Mouse (Mus musculus): ENCODE results near the gene Pex10. TPM values are rescaled to one million over a fixed set of nuclear protein-coding genes. Genes with fewer than 3 reads are reported as not detected.

Pex10 gene
- polyA plus RNA-seq, 1 experiment from 2014 or later = 16.3 TPM

DNA sequence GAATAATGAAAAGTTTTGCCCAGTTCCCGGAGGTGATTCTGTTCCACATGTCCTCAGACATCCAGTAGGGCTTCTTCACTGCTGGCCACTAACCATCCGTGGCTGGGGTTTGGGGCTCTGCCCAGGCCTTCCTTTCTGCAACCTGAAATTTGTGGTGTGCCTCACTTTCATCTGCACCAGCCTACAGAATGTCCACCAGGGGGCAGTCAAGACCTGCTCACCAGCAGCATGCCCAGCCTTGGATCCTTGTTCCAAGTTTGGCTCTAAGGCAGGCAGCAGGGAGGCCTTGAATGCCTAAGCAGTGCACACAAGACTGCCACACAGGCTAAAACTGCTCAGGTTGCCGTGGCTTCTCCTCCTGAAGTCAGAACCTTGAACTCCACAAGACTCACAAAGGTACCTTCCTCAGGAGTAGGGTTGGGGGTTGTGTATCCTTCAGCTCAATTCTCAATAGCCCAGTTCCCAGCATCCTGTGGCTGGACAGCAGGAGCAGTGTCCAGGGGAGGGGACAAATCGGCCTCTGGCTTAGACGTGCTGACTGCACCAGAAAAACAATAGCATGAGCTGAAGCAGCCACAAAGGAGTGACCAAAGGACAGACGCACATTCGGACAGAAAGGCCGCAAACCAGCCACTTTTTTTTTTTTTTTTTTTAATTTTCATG lies 28.6 kb downstream of the Pex10 start:
- 43% methylated on average over 8 of the region's 8 CpGs for WGBS
- no peak overlapping the region for H3K4me2 ChIP-seq
- H3K36me3 ChIP-seq = no peaks in the 10 kb centered on the region; the same call in 1 of the 2 replicates
- no peak overlapping the region for H3K4me3 ChIP-seq
- no peak overlapping the region for H3K9ac ChIP-seq
- no peaks in the 10 kb centered on the region for H3K9me3 ChIP-seq (replicated peaks)
- peaks cover 8% of the 10 kb centered on the region for H3K4me1 ChIP-seq (replicated peaks)
- peak; percentile 44 for ATAC-seq (replicated peaks; ENCODE audit: insufficient number of reproducible peaks, insufficient read depth, low FRiP score, low read depth)
- 0 out of 2 replicates have a peak overlapping the region, but pooled peaks have one; percentile 14 for H3K27ac ChIP-seq
- no peaks in the 10 kb centered on the region for H3K27me3 ChIP-seq

DNA sequence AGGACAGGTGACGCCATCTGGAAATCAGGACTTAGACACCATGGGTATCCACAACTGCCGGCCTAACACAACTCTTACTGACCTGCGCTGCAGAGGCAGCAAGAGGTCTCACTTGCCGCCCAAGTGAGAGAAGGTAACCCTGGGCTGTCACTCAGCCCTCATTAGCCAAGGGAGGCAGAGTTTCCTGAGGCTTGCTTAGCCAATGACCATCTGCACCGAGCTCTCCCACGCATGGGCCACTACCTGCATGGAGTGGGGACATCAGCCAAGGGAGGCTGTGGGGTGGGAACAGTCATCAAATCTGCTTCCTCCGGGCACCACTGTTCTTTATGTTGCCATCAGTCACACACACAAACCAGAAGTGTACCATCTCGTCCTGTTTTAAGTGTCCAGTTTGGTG lies 29.2 kb downstream of the Pex10 start:
- no peak overlapping the region for H3K4me2 ChIP-seq
- 85% methylated on average over 8 of the region's 8 CpGs for WGBS
- H3K4me1 ChIP-seq (replicated peaks) = peaks cover 8% of the 10 kb centered on the region
- ATAC-seq (replicated peaks; ENCODE audit: insufficient number of reproducible peaks, insufficient read depth, low FRiP score, low read depth) = no peak
- H3K4me3 ChIP-seq = no peak overlapping the region
- no peak overlapping the region for H3K27ac ChIP-seq
- no peaks in the 10 kb centered on the region for H3K27me3 ChIP-seq
- H3K36me3 ChIP-seq = no peaks in the 10 kb centered on the region; the same call in 1 of the 2 replicates
- H3K9ac ChIP-seq = no peak overlapping the region
- no peaks in the 10 kb centered on the region for H3K9me3 ChIP-seq (replicated peaks)

DNA sequence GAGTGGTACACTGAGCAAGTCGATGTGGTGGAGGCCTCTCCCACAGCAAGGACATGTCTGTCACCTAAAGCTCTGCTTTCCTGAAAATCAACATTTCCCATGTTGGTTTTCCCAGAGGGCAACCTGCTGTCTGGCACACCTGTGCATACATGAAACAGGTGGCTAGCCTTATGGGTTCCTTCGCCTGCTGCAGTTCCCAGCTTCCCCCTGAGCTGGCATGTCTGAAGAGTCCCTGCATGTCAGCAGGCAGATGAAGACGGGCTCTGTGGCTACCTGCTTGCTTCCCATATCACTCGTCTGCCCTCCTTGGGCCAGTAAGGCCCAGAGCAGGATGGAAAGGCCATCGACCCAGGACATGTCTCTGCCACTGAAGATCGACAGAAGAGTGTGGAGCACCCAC lies 30.6 kb downstream of the Pex10 start:
- ATAC-seq (replicated peaks; ENCODE audit: insufficient number of reproducible peaks, insufficient read depth, low FRiP score, low read depth) = no peak
- Histone ChIP-seq H3K36me3 (no peaks in the 10 kb centered on the region; the same call in 1 of the 2 replicates), H3K27ac (no peak overlapping the region), H3K4me1 (replicated peaks) (peaks cover 8% of the 10 kb centered on the region), H3K4me3 (no peak overlapping the region), H3K9ac (no peak overlapping the region), H3K9me3 (replicated peaks) (no peaks in the 10 kb centered on the region), H3K27me3 (no peaks in the 10 kb centered on the region), H3K4me2 (no peak overlapping the region)
- WGBS = 84% methylated on average over 6 of the region's 6 CpGs

DNA sequence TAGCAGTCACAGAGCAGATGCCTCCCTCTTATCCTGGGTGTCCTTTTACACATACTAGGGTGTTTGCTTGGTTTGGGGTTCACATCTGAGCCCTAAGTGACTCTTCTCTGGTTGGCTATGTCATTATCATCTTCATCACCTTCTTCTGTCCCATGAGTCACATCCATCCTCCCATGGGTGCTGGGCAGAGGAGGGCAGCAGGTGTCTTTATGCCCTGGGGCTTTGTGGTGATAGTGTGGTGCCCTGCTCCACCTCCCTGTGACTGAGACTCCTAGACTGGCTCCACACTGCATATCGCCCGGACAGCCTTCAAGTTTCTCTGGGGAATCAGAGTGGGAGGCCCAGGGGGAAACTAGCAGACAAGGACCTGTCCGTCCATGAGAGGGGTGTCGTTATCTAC lies 31.8 kb downstream of the Pex10 start:
- Histone ChIP-seq H3K4me3 (no peak overlapping the region), H3K4me1 (replicated peaks) (peaks cover 8% of the 10 kb centered on the region), H3K36me3 (no peaks in the 10 kb centered on the region), H3K9me3 (replicated peaks) (no peaks in the 10 kb centered on the region), H3K4me2 (no peak overlapping the region), H3K27me3 (no peaks in the 10 kb centered on the region), H3K27ac (no peak overlapping the region), H3K9ac (no peak overlapping the region)
- 48% methylated on average over 4 of the region's 4 CpGs for WGBS
- ATAC-seq (replicated peaks; ENCODE audit: insufficient number of reproducible peaks, insufficient read depth, low FRiP score, low read depth) = no peak

DNA sequence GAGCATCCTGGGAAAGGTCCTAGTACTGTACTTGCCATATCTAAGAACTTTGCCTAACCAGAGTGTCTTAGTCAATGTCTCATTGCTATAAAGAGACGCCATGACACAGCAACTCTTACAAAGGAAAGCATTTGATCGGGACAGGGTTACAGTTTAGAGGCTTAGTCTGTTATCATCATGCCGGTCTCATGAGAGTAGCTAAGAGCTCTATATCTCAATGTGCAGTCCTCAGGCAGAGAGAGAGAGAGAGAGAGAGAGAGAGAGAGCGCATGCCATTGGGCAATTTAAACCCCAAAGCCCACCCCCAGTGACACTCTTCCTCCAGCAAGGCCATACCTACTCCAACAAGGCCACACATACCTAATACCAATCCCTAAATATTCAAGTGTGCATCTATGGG lies 41.1 kb downstream of the Pex10 start:
- H3K4me1 ChIP-seq (replicated peaks) = no peaks in the 10 kb centered on the region
- H3K4me2 ChIP-seq = no peak overlapping the region
- no peak for ATAC-seq (replicated peaks; ENCODE audit: insufficient number of reproducible peaks, insufficient read depth, low FRiP score, low read depth)
- H3K36me3 ChIP-seq = no peaks in the 10 kb centered on the region
- H3K9me3 ChIP-seq (replicated peaks) = no peaks in the 10 kb centered on the region
- H3K27ac ChIP-seq = no peak overlapping the region
- 79% methylated on average over 4 of the region's 4 CpGs for WGBS
- H3K9ac ChIP-seq = no peak overlapping the region
- no peaks in the 10 kb centered on the region for H3K27me3 ChIP-seq
- H3K4me3 ChIP-seq = no peak overlapping the region

DNA sequence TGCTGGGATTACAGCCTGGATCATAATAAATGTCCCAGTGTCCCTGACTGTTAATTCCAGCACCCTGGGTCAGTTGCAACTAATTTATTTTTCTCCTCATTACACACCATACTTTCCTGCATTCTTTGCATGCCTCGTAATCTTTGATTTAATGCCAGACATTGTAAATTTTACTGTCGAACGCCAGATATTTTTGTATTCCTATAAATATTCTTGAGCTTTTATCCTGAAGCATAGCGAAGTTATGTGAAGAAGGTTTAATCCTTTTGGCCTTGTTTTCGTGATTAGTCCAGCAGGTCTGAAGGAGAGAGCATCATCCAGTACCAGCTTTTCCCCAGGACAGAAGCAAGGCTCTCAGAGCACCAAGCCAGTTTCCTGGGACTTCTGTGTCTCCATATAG lies 42.7 kb downstream of the Pex10 start:
- Histone ChIP-seq H3K27ac (no peak overlapping the region), H3K4me1 (replicated peaks) (peaks cover 11% of the 10 kb centered on the region), H3K27me3 (no peaks in the 10 kb centered on the region), H3K9ac (no peak overlapping the region), H3K9me3 (replicated peaks) (no peaks in the 10 kb centered on the region), H3K36me3 (no peaks in the 10 kb centered on the region), H3K4me2 (no peak overlapping the region), H3K4me3 (no peak overlapping the region)
- 63% methylated on average over 5 of the region's 5 CpGs for WGBS
- ATAC-seq (replicated peaks; ENCODE audit: insufficient number of reproducible peaks, insufficient read depth, low FRiP score, low read depth) = no peak

DNA sequence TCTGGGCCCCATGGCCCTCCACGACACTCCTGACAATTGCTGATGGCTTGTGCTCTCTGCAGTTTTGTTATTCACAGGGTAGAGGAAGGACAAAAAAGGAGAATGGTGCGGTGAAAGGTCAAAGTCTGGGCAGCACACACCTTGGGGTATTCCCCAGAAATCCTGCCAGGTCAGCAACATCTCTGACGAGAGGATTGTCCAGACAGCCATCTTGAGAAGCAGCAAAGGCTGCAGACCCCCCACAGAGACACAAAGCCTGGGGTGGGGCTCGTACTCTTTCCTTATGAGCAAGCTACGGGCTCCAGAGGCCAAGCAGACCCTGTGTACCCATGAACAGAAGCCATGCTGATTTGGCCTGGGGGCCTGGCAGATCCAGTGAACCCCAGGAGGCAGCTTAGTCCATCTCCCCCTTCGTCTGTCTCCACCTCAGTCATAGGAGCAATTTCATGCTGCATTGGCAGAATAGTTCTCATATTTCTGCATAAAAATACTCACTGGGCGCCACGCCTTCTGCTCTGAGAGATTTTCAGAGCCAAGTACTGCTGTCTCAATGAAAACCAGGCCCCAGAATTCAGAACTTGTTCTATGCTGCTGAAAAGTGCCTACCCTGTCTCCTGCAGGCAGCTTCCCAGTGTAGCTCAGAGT lies 47.1 kb downstream of the Pex10 start:
- no peaks in the 10 kb centered on the region for H3K9me3 ChIP-seq (replicated peaks)
- H3K27ac ChIP-seq = 0 out of 2 replicates have a peak overlapping the region, but pooled peaks have one; percentile 9
- no peak for ATAC-seq (replicated peaks; ENCODE audit: insufficient number of reproducible peaks, insufficient read depth, low FRiP score, low read depth)
- H3K36me3 ChIP-seq = no peaks in the 10 kb centered on the region
- no peak overlapping the region for H3K9ac ChIP-seq
- H3K27me3 ChIP-seq = no peaks in the 10 kb centered on the region
- 60% methylated on average over 8 of the region's 8 CpGs for WGBS
- H3K4me3 ChIP-seq = no peak overlapping the region
- peaks cover 18% of the 10 kb centered on the region for H3K4me1 ChIP-seq (replicated peaks)
- no peak overlapping the region for H3K4me2 ChIP-seq

DNA sequence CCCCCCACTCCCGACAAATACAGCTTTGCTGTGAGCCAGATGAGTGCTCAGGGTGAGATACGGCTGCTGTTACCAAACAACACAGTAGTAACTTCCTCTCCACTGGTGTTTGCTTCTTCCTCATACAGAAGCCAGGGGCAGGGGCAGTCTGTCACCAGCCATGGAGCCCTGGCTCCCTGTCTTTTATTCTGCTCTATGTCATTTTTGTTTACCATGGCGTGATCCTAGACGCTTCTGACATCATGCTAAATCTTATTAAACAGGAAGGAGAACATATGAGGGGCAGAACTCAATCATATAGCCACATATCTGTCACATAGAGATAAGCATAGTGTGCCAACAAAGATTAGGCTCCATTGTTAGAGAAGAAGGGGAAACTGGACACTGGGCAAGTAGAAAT lies 49.8 kb downstream of the Pex10 start:
- 74% methylated on average over 4 of the region's 4 CpGs for WGBS
- H3K4me3 ChIP-seq = no peak overlapping the region
- no peak overlapping the region for H3K9ac ChIP-seq
- no peak overlapping the region for H3K27ac ChIP-seq
- H3K4me2 ChIP-seq = no peak overlapping the region
- ATAC-seq (replicated peaks; ENCODE audit: insufficient number of reproducible peaks, insufficient read depth, low FRiP score, low read depth) = no peak
- H3K27me3 ChIP-seq = no peaks in the 10 kb centered on the region
- no peaks in the 10 kb centered on the region for H3K9me3 ChIP-seq (replicated peaks)
- H3K4me1 ChIP-seq (replicated peaks) = peaks cover 32% of the 10 kb centered on the region
- no peaks in the 10 kb centered on the region for H3K36me3 ChIP-seq

DNA sequence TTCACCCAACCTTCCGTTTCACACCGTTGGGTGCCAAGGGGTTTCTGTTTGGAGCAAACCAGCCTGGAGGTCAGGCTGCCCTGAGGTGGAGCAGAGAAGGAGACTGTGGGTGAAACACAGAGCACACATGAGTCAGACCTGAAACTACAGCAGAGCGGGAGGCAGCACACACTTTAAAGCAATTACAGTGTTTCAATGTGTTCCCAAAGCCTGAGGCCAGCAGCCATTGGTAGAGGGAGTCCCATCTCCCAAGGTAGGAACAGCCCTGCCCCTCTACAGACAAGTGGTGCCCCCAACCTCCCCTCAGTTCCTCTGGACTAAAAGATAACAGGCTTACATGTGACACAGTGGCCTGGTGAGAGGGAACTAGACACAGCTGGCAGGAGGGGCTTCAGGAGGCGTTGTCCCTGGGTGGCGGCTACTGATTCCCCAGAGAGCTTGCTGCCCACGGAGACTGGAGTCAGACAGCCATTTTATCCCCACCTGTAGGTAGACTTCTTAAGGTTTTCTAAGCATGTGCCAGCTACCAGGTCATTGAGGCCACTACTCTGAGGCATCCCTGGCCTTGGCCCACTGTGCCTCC lies 50.7 kb downstream of the Pex10 start:
- Histone ChIP-seq H3K4me2 (no peak overlapping the region), H3K9me3 (replicated peaks) (no peaks in the 10 kb centered on the region), H3K9ac (no peak overlapping the region), H3K36me3 (no peaks in the 10 kb centered on the region), H3K4me3 (no peak overlapping the region), H3K27ac (no peak overlapping the region), H3K4me1 (replicated peaks) (peaks cover 39% of the 10 kb centered on the region), H3K27me3 (no peaks in the 10 kb centered on the region)
- no peak for ATAC-seq (replicated peaks; ENCODE audit: insufficient number of reproducible peaks, insufficient read depth, low FRiP score, low read depth)
- WGBS = 73% methylated on average over 6 of the region's 6 CpGs

DNA sequence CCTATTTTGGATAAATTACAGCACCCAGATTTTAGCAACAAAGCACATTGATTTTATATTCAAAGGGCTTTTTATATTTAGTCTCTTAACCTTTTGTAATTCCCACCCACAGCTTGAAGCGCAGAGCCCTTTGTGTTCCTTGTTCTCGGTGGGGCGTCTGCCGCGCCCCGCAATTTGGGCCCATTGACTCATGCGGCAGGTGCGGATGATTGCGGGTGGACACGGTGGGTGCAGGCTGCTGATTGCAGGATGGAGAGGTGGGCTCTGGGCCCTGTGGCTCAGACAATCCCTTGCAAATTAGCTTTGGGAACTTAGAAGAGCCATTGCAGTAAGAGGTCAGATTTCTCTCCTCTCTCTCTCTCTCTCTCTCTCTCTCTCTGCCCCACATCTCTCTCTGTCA lies 51.5 kb downstream of the Pex10 start:
- H3K4me2 ChIP-seq = no peak overlapping the region
- no peaks in the 10 kb centered on the region for H3K36me3 ChIP-seq
- H3K9me3 ChIP-seq (replicated peaks) = no peaks in the 10 kb centered on the region
- no peak overlapping the region for H3K27ac ChIP-seq
- no peak overlapping the region for H3K4me3 ChIP-seq
- no peaks in the 10 kb centered on the region for H3K27me3 ChIP-seq
- no peak for ATAC-seq (replicated peaks; ENCODE audit: insufficient number of reproducible peaks, insufficient read depth, low FRiP score, low read depth)
- WGBS = 94% methylated on average over 10 of the region's 10 CpGs
- peaks cover 47% of the 10 kb centered on the region for H3K4me1 ChIP-seq (replicated peaks)
- H3K9ac ChIP-seq = no peak overlapping the region

DNA sequence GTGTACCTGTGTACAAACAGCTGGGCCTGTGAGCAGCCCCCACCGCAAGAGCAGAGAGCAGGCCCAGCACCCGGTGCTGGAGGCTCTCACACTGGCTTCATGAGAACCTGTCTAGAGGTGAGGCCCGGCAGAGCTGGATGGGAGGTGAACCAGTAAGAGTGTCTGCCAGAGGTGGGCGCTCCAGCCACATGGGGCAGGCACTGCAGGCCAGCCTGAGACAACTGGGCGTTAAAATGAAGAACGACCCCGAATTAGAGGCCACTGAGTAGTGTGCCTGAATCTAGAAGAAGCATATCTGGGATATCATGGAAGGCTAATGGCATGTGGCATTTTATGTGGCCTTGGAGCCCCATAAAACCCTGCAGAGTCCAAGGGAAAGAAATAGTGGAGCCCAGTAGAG lies 53.2 kb downstream of the Pex10 start:
- peaks cover 50% of the 10 kb centered on the region for H3K4me1 ChIP-seq (replicated peaks)
- no peak overlapping the region for H3K9ac ChIP-seq
- H3K4me3 ChIP-seq = no peak overlapping the region
- 88% methylated on average over 7 of the region's 7 CpGs for WGBS
- H3K4me2 ChIP-seq = no peak overlapping the region
- no peaks in the 10 kb centered on the region for H3K9me3 ChIP-seq (replicated peaks)
- H3K36me3 ChIP-seq = no peaks in the 10 kb centered on the region
- ATAC-seq (replicated peaks; ENCODE audit: insufficient number of reproducible peaks, insufficient read depth, low FRiP score, low read depth) = no peak
- H3K27me3 ChIP-seq = no peaks in the 10 kb centered on the region
- no peak overlapping the region for H3K27ac ChIP-seq

DNA sequence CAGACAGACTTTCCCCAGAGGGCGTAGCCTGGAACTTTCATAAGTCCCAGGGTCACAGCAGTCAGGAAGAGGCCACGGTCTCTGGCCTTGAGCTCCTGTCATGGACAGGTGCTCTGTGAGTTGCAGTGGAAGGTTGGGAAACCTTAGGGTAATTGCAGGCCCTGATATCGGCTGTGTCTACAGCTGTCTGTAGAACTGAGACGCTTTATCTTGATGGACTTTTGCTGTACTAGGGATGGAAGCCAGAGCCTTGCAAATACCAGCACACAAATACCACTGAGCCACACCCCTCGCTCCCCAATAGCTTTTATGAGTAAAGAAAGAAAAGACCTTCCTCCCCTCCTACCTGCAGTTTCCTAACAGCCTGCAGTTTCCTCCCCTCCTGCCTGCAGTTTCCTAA lies 53.8 kb downstream of the Pex10 start:
- no peak overlapping the region for H3K27ac ChIP-seq
- no peaks in the 10 kb centered on the region for H3K27me3 ChIP-seq
- no peak overlapping the region for H3K4me3 ChIP-seq
- no peak overlapping the region; the same call in 1 of the 2 replicates for H3K9ac ChIP-seq
- WGBS = 57% methylated on average over 5 of the region's 5 CpGs
- peaks cover 55% of the 10 kb centered on the region for H3K4me1 ChIP-seq (replicated peaks)
- H3K4me2 ChIP-seq = no peak overlapping the region
- no peak for ATAC-seq (replicated peaks; ENCODE audit: insufficient number of reproducible peaks, insufficient read depth, low FRiP score, low read depth)
- H3K36me3 ChIP-seq = no peaks in the 10 kb centered on the region
- no peaks in the 10 kb centered on the region for H3K9me3 ChIP-seq (replicated peaks)
